Mouse (Mus musculus) E14TG2a.4 (cell line): ENCODE measurements around the gene Gm42674.

Source experiments
- CTCF ChIP-seq: conservative IDR thresholded peaks from 2 replicates; pipeline ENCODE4 v1.5.1; 2014; ENCODE audit warnings: low read length
- POU5F1 ChIP-seq: IDR thresholded peaks from 2 replicates; pipeline ENCODE4 v1.6.1; 2014; ENCODE audit warnings: low read length, borderline replicate concordance

GRCm38 (mm10) chr3:90607361-90607760, 5.7 kb downstream of the Gm42674 start:
- TF ChIP-seq CTCF = no peak
- no peak for TF ChIP-seq POU5F1
